ENCODE assay signal across 33 mouse cellular contexts in the genomic region with DNA sequence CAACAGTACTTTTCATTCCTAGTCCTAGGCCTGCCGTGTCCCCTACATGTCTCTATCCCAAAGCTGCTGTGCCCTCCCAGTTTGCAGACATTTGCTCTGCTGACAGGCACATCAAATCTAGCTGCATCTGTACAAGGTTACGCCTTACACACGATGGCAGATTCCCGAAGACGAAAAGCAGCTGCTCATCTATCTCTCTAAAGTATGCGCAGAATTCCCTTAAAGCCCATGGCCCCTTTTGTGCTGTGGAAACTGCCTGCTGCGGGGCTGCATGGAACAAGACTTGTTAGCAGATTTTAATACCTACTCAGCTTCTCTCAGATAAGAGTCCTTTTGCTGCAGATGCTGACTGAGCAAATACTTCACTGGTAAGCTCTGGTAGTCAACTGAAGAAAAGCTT. TPM values are rescaled to one million over a fixed set of nuclear protein-coding genes. Genes with fewer than 3 reads are reported as not detected.
DNase-seq lines count a peak whose midpoint lies in the region; ATAC-seq and TF ChIP-seq lines count a peak whose summit lies in the region.
"Had no signal": no experiment of that assay in that cellular context is flagged by ENCODE, and none has a peak within 500 bp of the region (broad histone marks: within the 10 kb centered on the region; RNA-seq: fewer than 3 reads in every experiment).

No protein-coding gene starts in this region.

- 0 out of 2 replicates have a peak, but pooled peaks cover 4% of the 10 kb centered on the region for H3K4me1 ChIP-seq in heart, embryonic 12.5 days (replicated peaks)
- no peaks in the 10 kb centered on the region; the same call in 1 of the 2 replicates for H3K4me1 ChIP-seq in liver, embryonic 11.5 days (replicated peaks; ENCODE audit: control insufficient read depth, insufficient read depth, low read length)
- H3K4me1 ChIP-seq in embryonic facial prominence, embryonic 15.5 days, result no peaks in the 10 kb centered on the region
- H3K4me1 ChIP-seq in stomach, postnatal 0 days (replicated peaks; ENCODE audit: control insufficient read depth, insufficient read depth), result no peaks in the 10 kb centered on the region
- H3K4me1 ChIP-seq: forebrain, embryonic 15.5 days; hindbrain, embryonic 13.5 days; midbrain, embryonic 12.5 days; neural tube, embryonic 15.5 days had no signal

- H3K4me2 ChIP-seq in heart, embryonic 12.5 days, result no peak overlapping the region
- H3K4me2 ChIP-seq in liver, embryonic 11.5 days, result no peak overlapping the region
- no peak overlapping the region for H3K4me2 ChIP-seq in embryonic facial prominence, embryonic 15.5 days (replicated peaks)
- no peak overlapping the region for H3K4me2 ChIP-seq in stomach, postnatal 0 days (replicated peaks; ENCODE audit: low read depth)
- H3K4me2 ChIP-seq: forebrain, embryonic 15.5 days; hindbrain, embryonic 13.5 days; limb, embryonic 12.5 days; midbrain, embryonic 12.5 days; neural tube, embryonic 15.5 days had no signal

- peaks cover 84% of the 10 kb centered on the region for H3K36me3 ChIP-seq in heart, embryonic 12.5 days
- peaks cover 48% of the 10 kb centered on the region for H3K36me3 ChIP-seq in liver, embryonic 11.5 days (ENCODE audit: control insufficient read depth, insufficient read depth, low read length)
- peaks cover 65% of the 10 kb centered on the region for H3K36me3 ChIP-seq in embryonic facial prominence, embryonic 15.5 days
- peaks cover 16% of the 10 kb centered on the region for H3K36me3 ChIP-seq in stomach, postnatal 0 days (ENCODE audit: control insufficient read depth, insufficient read depth, low read length)

- no peak for TF ChIP-seq EP300 in stomach, postnatal 0 days (optimal IDR thresholded peaks at IDR 0.05)

- WGBS in heart, embryonic 12.5 days, result 42% methylated on average over 7 of the region's 7 CpGs
- WGBS in liver, embryonic 11.5 days, result 72% methylated on average over 7 of the region's 7 CpGs
- 52% methylated on average over 7 of the region's 7 CpGs for WGBS in embryonic facial prominence, embryonic 15.5 days
- WGBS in stomach, postnatal 0 days, result 71% methylated on average over 7 of the region's 7 CpGs

- H3K9me3 ChIP-seq in heart, embryonic 12.5 days (replicated peaks), result no peaks in the 10 kb centered on the region; the same call in 1 of the 2 replicates
- no peaks in the 10 kb centered on the region for H3K9me3 ChIP-seq in liver, embryonic 11.5 days (ENCODE audit: control insufficient read depth, low read length)
- no peaks in the 10 kb centered on the region for H3K9me3 ChIP-seq in embryonic facial prominence, embryonic 15.5 days (replicated peaks)
- no peaks in the 10 kb centered on the region for H3K9me3 ChIP-seq in stomach, postnatal 0 days (ENCODE audit: control insufficient read depth, low read length)
- H3K9me3 ChIP-seq: forebrain, embryonic 15.5 days; G1E; hindbrain, embryonic 13.5 days; limb, embryonic 12.5 days; midbrain, embryonic 12.5 days; neural tube, embryonic 15.5 days had no signal

- H3K9ac ChIP-seq in heart, embryonic 12.5 days, result no peak overlapping the region
- no peak overlapping the region for H3K9ac ChIP-seq in liver, embryonic 11.5 days (ENCODE audit: low read depth, low read length)
- H3K9ac ChIP-seq in embryonic facial prominence, embryonic 15.5 days, result no peak overlapping the region
- H3K9ac ChIP-seq in stomach, postnatal 0 days (ENCODE audit: low read length), result no peak overlapping the region
- H3K9ac ChIP-seq: forebrain, embryonic 15.5 days; hindbrain, embryonic 13.5 days; limb, embryonic 12.5 days; liver, embryonic 14.5 days; midbrain, embryonic 12.5 days; neural tube, embryonic 15.5 days had no signal

- DNase-seq in heart, adult 18-20 months, result no peak
- DNase-seq in liver, result peak; percentile 21
- DNase-seq in liver, embryonic 11.5 days (ENCODE audit: low spot score), result no peak
- DNase-seq in stomach, postnatal 0 days (ENCODE audit: low spot score), result peak; percentile 11
- no peak for DNase-seq in adrenal gland, postnatal 4 days (ENCODE audit: low spot score in 2 of 2)
- DNase-seq: adrenal gland, adult 2 months; B cell, adult 2 months; cerebellum, adult 11-12 months; cerebellum, postnatal 10 days; heart, postnatal 14 days; kidney, adult 9 months; kidney, postnatal 14 days; lung, postnatal 14 days; thymus, postnatal 25 days had no signal

- H3K27ac ChIP-seq in heart, embryonic 12.5 days (ENCODE audit: poor library complexity, severe bottlenecking), result peak overlapping the region; percentile 55; the same call in 1 of the 2 replicates
- H3K27ac ChIP-seq in liver, embryonic 11.5 days (ENCODE audit: low read depth, low read length), result no peak overlapping the region
- H3K27ac ChIP-seq in embryonic facial prominence, embryonic 15.5 days (replicated peaks), result 0 out of 2 replicates have a peak overlapping the region, but pooled peaks have one; percentile 48
- H3K27ac ChIP-seq in stomach, postnatal 0 days (replicated peaks), result no peak overlapping the region
- H3K27ac ChIP-seq: forebrain, embryonic 15.5 days; hindbrain, embryonic 13.5 days; layer of hippocampus, adult 2 months; limb, embryonic 12.5 days; liver, embryonic 14.5 days; midbrain, embryonic 12.5 days; neural tube, embryonic 15.5 days had no signal

- no peak overlapping the region for H3K4me3 ChIP-seq in heart, embryonic 12.5 days
- no peak overlapping the region for H3K4me3 ChIP-seq in liver, embryonic 11.5 days (ENCODE audit: low read depth, low read length)
- H3K4me3 ChIP-seq in embryonic facial prominence, embryonic 15.5 days (replicated peaks), result no peak overlapping the region
- H3K4me3 ChIP-seq in stomach, postnatal 0 days (ENCODE audit: low read depth, low read length), result no peak overlapping the region
- H3K4me3 ChIP-seq: forebrain, embryonic 15.5 days; hindbrain, embryonic 13.5 days; layer of hippocampus, adult 2 months; limb, embryonic 12.5 days; midbrain, embryonic 12.5 days; neural tube, embryonic 15.5 days had no signal

- no peak for TF ChIP-seq CTCF in stomach, postnatal 0 days (IDR thresholded peaks at IDR 0.05; ENCODE audit: low read depth)

- H3K27me3 ChIP-seq in heart, embryonic 12.5 days (replicated peaks), result no peaks in the 10 kb centered on the region
- H3K27me3 ChIP-seq in liver, embryonic 11.5 days (replicated peaks; ENCODE audit: control insufficient read depth, insufficient read depth, low read length), result no peaks in the 10 kb centered on the region
- H3K27me3 ChIP-seq in embryonic facial prominence, embryonic 15.5 days, result no peaks in the 10 kb centered on the region
- no peaks in the 10 kb centered on the region for H3K27me3 ChIP-seq in stomach, postnatal 0 days (ENCODE audit: control insufficient read depth, insufficient read depth, low read length)
- H3K27me3 ChIP-seq: CH12.LX; forebrain, embryonic 15.5 days; hindbrain, embryonic 13.5 days; limb, embryonic 12.5 days; midbrain, embryonic 12.5 days; neural tube, embryonic 15.5 days; Patski had no signal

- ATAC-seq in heart, embryonic 12.5 days (ENCODE audit: insufficient number of reproducible peaks, low FRiP score), result no peak
- no peak for ATAC-seq in liver, embryonic 11.5 days (replicated peaks; ENCODE audit: low FRiP score)
- ATAC-seq in embryonic facial prominence, embryonic 15.5 days (ENCODE audit: insufficient number of reproducible peaks, low FRiP score, low TSS enrichment, low read depth), result no peak
- no peak for ATAC-seq in stomach, postnatal 0 days (ENCODE audit: low FRiP score, low TSS enrichment)
- ATAC-seq: forebrain, embryonic 15.5 days; Patski had no signal

RNA-seq across cellular contexts. Expression of a gene that starts 2.4 kb away (rescaled TPM):
- not detected in 2 replicates for polyA plus RNA-seq in heart, embryonic 12.5 days (2016; fragmentation: Nextera tagmentation; extraction: Ambion mirVana)
- total RNA-seq in heart, adult 18-20 months (2021), result not detected
- polyA plus RNA-seq in liver, embryonic 11.5 days (2014; fragmentation: Nextera tagmentation; extraction: Ambion mirVana), result not detected in 2 replicates
- polyA plus RNA-seq in embryonic facial prominence, embryonic 15.5 days (2015; fragmentation: Nextera tagmentation; extraction: Ambion mirVana), result not detected in 2 replicates
- not detected in 2 replicates for polyA plus RNA-seq in stomach, postnatal 0 days (2015; fragmentation: Nextera tagmentation; extraction: Ambion mirVana)
- total RNA-seq in adrenal gland, postnatal 4 days (2021), result not detected
- total RNA-seq: adrenal gland, adult 2 months; CH12.LX; G1E; gastrocnemius, adult 8-10 months; heart, postnatal 14 days; layer of hippocampus, adult 2 months; layer of hippocampus, postnatal 25 days; left cerebral cortex, postnatal 10 days; megakaryocyte, adult 5-6 weeks had no signal
- polyA plus RNA-seq: adrenal gland, adult 2 months; cortical plate, adult 2 months; forebrain, embryonic 15.5 days; G1E; gonadal fat pad, adult 2 months; hindbrain, embryonic 13.5 days; limb, embryonic 12.5 days; liver, embryonic 14.5 days; midbrain, embryonic 12.5 days; neural tube, embryonic 15.5 days; Patski; small intestine, adult 2 months had no signal

RNA-seq across cellular contexts. Expression of a gene that starts 12.8 kb away (rescaled TPM):
- 57.3 and 65.5 TPM in 2 replicates for polyA plus RNA-seq in heart, embryonic 12.5 days (2016; fragmentation: Nextera tagmentation; extraction: Ambion mirVana)
- 10 to 100 TPM; 22.5 to 23.3 TPM for total RNA-seq in heart, adult 18-20 months (2021)
- polyA plus RNA-seq in liver, embryonic 11.5 days (2014; fragmentation: Nextera tagmentation; extraction: Ambion mirVana), result 92.6 and 102 TPM in 2 replicates
- 69.2 and 70.2 TPM in 2 replicates for polyA plus RNA-seq in embryonic facial prominence, embryonic 15.5 days (2015; fragmentation: Nextera tagmentation; extraction: Ambion mirVana)
- 58.2 and 63.1 TPM in 2 replicates for polyA plus RNA-seq in stomach, postnatal 0 days (2015; fragmentation: Nextera tagmentation; extraction: Ambion mirVana)
- 10 to 100 TPM; 37.1 to 38.6 TPM for total RNA-seq in adrenal gland, postnatal 4 days (2021)

Comparison
In these comparisons a context has a peak if more than half of its experiments do, and no peak if none do; other contexts are left out.
1. DNase-seq: peak in liver (single experiment) and stomach, postnatal 0 days (single experiment); none in heart, adult 18-20 months (0 of 2), liver, embryonic 11.5 days (single experiment) and adrenal gland, postnatal 4 days (0 of 2).
2. H3K27ac ChIP-seq: peak in heart, embryonic 12.5 days (single experiment) and embryonic facial prominence, embryonic 15.5 days (single experiment); none in liver, embryonic 11.5 days (single experiment) and stomach, postnatal 0 days (single experiment).